Mouse (Mus musculus) Muller cell, postnatal 12 days (primary cell): ENCODE data around the gene Ltbr.
"Not testable (repeated sequence)": the region's sequence is repeated elsewhere in the genome, so short reads cannot be mapped to it uniquely, and the experiment has no call there.

Source experiments
- DNase-seq: peaks from one replicate; pipeline ENCODE4 v3.0.0-alpha.2; 2015; ENCODE audit errors: inconsistent ontology term

The Ltbr gene

DNA sequence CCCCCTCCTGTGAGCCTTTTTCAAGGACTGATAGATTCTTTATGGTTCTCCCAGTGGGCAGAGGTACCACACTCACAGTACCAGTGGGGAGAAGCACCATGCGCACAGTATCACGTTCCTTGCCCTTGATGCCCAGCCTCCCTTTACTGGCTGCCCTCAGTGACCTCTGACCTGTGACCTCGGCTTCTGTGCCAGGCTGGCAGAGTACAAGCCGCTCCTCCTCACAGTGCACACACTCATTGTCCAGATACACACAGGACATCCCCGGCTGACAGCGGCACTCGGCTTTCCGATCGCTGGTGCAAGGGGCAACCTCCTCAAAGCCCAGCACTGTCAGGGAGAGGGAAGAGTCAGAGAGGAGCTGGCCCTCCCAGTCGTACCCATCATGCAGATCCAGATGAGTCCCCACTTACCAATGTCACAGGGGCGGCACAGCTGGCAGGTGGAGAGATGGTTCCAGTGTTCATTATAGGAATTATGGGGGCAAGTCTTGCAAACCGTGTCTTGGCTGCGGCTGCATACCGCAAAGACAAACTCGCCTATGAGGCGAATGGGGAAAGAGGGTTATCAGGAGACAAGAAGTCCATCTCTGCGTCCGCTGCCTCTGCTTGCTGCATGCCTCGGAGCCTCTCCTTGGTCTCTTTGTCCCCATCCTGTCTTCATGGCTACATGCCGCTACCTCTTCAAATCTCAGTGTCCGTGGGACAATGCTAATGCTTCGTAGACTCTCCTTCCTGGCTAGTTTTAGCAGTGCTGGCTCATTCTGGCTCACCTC lies 917 bp downstream of the Ltbr start:
- DNase-seq = peak; percentile 36

DNA sequence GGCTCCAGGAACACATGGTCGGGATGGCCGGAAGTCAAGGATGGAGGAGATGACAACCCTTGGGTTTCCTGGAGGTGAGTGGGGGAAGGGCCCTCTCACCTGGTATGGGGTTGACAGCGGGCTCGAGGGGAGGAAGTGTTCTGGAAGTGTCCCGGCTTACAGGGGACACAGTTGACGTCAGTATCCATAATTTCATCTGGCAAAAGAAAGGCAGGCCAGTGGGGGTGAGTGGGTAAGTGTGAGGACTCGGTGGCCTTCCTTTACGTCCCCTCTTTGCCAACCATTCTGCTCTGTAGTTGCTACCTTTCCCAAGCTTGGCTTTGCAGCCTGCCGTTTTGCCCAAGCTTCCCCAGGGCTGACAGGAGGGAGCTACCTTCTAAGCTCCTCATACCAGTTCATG lies 1.5 kb downstream of the Ltbr start:
- no peak for DNase-seq

GRCm38 (mm10) chr6:125309406-125309805 lies 4.3 kb downstream of the Ltbr start:
- no peak for DNase-seq

DNA sequence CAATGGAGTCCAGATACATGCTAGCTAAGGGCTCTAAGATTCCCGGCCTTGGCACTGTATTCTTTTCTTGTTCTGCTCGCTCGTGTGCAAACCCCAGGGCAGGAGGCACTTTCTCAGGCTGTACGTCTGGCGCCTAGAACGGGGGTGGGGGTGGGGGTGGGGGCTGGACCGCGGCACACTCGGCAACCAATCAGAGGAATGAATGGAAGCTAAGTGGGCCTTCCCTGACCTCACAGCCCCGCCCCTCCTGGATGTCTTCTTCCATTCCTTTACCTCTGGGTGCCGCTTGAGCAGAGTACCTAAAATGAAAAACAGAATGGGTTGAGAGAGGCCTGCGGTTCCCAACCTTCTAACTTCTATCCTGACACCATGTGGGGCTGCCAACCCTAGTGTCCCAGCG lies 4.8 kb downstream of the Ltbr start:
- no peak for DNase-seq

DNA sequence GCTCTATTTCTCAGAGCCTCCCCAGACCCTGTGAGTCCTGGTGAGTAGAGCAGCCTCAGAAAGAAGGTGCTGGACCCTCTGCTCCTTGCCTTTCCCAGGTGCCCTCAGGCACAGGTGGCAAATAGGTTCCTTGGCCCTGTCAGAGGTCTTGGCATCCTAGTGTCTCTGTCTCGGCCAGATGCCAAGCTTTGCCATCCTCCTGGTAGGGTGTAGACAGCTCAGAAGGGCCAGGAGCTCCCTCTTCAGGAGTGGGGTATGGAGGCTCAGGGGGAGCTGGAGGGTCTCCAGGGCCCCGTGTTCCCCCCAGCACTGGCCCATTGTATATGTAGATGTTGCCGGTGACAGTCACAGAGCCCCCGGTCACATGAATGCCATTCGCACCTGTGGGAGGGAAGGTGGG lies 6.6 kb downstream of the Ltbr start:
- no peak for DNase-seq

DNA sequence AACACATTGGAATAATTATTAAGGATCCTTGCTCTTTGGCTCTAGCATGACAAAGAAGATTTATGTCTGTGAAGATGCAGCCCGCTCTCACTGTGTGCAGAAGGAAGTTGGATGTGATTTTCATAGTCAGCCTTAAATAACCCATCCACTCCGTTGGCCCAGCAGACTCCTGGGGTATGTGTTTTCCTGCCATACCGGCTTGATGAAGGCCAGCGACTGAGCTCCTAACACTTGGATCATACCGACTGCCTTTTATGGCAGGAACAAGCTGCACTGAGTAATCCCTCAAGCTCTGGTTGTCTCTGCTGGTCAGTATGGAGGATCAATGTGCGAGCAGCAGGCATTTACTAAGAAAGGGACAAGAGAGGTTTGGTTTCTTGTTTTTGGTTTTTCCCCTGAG lies 8.2 kb downstream of the Ltbr start:
- no peak for DNase-seq

DNA sequence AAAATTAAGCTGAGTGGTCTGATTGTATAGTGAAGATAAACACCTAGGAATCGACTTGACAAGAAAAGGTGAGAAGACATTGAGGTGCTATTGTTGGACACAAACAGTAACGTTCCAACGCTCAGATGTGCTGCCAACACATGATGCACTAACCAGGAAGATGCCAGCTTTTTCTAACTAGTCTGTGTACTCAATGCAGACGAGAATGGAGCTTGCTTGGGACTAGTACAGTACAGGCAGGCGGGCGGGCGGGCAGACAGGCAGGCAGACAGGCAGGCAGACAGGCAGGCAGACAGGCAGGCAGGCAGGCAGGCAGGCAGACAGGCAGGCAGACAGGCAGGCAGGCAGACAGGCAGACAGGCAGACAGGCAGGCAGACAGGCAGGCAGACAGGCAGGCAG lies 9.3 kb downstream of the Ltbr start:
- not testable (repeated sequence) for DNase-seq

DNA sequence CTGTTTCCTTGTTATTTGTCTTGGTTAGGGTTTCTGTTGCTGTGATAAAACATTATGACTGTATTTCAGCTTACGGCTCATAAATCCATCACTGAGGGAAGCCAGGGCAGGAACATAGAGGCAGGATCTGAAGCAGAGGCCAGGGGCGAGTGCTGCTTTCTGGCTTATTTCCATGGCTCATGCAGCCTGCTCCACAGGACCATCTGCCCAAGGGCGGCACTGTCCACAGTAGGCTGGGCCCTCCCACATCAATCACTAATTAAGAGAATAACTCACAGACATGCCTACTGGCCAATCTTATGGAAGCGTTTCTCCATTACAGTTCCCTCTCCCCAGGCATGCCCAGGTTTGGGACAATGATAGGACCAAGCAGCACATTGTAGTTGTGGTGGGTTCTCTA lies 10.4 kb downstream of the Ltbr start:
- DNase-seq = no peak

GRCm38 (mm10) chr6:125302231-125302982 lies 11.3 kb downstream of the Ltbr start:
- DNase-seq = no peak

- no peak for DNase-seq
Measured at GRCm38 (mm10) chr6:125300982-125301381, 12.7 kb downstream of the Ltbr start.

DNA sequence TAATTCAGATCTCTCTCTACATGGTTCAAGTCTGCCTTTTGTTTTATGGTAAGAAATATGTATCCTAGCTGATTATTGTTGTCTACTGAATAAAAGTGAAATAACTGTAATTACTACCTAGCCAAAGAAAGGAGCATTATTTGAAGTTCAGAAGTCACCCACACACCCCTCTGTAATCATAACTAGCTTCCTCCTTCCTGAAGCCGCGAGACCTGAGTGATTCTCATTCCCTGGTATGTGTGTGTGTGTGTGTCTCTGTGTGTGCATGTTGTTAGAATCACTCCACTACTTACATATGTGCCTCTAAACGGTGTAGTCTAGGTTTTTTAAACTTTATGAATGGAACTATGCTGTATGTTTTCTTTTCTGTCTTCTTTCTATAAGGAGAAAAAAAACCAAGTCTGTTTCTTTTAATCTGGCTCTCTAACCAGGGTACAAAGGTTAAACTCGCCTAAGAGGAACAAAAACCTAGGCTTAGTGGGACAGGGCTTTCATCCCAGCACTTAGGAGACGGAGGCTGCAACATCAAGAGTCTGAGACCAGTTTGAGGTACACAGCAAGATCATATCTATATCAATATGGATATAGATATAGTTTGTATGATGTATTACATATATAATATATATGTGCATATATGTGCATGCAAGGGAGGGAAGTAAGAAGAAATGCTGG lies 16.4 kb downstream of the Ltbr start:
- no peak for DNase-seq

DNA sequence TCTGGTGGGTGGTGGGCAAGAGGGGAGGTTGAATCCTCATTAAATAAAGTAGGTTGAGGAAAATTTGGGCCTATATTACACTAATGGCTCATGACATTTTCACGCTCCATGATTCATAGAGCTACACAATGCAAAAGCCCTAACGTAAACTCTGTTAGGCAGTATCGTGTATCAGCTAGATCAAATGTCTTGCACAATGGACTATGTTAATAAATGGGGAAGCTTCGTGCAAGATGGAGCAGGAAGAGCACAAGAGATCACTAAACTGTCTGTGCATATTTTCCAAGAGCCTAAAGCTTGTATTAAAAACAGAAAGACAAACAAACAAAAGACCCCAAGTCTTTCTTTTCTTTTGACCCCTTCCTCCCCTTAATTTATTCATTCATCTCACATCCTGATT lies 19.6 kb downstream of the Ltbr start:
- no peak for DNase-seq

DNA sequence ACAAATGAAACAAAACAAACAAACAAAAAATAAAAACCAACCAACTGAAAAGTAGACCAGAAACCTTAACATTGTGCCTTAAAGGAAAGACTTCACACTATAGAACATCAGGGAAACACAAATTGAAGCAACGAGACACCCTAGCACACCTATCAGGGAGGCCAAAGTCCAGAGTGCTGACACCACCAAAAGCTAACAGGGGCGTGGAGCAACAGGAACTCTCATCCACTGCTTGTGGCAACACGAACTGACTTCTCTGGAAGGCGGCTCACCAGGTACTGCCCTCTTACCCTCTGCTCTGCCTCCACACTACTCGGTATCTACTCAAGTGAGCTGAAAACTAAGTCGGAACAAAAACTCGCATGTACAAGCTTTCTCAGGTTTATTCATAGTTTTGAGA lies 21.4 kb downstream of the Ltbr start:
- no peak for DNase-seq

- DNase-seq = peak; percentile 76
Measured at GRCm38 (mm10) chr6:125291329-125291728, 22.4 kb downstream of the Ltbr start.

DNA sequence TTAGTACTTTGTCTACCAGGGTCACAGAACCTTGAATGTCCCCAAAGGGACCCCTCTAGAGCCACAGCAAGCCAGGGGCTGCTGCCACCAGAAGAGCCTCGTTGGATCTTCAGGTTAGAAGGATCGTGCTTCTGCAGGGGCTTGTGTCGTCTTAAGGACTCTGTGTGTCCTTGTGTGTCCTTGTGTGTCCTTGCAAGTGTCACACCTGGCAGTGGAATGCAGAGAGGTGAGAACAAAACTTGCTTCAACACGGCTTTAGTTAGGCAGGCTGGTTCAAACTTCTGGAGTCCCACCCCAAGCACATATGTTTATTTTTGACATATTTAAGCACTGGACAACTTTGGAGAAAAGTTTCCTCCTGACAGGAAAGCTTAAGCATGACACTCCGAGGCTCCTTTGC lies 25.0 kb downstream of the Ltbr start:
- no peak for DNase-seq

DNA sequence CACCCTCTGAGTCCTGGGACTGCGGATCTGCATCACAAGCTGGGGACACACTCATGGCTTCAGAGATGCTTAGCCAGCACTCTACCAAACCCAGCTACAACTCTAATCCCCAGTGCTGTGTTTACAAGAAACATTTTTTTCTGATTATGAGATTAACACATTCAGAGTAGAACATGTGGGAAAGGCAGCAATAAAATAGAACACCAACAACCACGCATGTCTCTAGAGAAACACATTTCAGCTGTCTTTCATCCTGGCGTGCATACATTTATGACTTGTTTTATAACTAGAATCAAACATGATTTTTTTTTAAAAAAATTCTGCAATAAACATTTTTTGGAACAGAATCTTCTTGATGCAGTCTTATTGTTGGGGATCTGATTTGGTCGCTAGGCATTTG lies 26.7 kb downstream of the Ltbr start:
- no peak for DNase-seq

DNA sequence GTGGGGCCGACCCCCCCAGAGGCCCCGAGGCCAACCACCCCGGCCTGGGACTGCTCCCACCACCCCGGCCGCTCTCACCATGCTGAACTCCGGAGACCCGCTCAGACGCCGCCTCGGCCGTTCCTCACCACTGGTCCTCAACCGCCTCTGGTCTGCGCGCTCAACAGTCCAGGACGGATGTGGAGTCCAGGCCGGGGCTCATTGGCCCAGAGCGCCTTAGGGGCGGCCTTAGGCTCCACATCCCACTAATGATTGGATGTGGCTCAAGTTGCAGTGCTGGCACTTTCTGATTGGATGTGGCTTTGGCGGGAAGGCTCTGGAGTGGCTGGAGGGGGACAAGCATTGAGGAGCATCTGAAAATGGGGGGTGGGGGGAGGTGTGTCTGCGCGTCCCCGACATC lies 27.8 kb downstream of the Ltbr start, which contains the start of gene Tuba3a:
TSS of gene Tuba3a (minus strand) at position 153 of the 400 bp plus-strand sequence.
- no peak for DNase-seq

DNA sequence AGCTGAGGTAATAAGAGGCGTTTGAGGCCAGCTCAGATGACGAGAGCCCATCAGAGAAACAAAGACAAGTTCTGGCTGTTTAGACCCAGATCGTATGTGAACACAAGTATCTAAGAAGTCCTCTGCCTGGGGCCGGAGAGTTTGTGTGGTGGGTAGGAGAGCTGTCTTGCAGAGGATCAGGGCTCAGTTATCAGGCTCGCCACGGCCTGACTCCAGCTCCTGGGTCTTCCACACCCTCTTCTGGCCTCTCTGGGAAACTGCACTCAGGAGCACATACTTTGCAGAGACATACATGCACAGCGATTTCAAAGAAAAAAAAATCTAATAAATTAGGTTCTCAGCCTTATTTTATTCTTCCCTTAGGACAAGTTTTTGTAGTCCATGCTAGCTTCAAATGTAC lies 28.9 kb downstream of the Ltbr start:
- no peak for DNase-seq

DNA sequence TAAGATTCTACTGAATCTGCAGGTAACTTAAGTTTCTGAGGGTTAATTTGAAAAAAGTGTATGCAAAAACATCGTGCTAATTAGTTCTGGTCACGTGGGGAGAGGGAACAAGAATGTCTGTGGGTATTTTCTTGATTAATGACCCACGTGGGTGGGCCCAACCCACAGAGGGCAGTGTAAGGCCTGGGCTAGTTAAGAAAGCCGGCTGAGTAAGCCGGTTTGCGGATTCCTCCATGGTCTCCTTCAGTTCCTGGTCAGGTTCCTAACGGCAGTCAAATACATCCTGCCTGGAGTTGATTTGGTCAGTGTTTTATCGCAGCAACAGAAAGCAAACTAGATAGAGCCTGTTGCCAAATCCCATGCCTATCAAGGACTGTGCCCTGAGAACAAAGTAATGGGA lies 29.4 kb downstream of the Ltbr start:
- DNase-seq = peak; percentile 41

DNA sequence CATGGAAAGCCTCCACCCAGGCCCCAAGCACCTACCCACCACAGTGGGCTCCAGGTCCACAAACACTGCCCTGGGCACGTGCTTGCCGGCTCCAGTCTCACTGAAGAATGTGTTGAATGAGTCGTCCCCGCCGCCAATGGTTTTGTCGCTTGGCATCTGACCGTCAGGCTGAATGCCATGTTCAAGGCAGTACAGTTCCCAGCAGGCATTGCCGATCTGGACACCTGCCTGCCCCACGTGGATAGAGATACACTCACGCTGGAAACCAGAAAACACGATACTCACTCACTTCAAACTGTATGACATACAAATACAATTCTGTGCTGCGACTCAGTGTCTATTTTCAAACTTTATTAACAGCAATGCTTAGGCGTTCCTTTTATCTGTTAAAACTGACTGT lies 31.0 kb downstream of the Ltbr start:
- not testable (repeated sequence) for DNase-seq

GRCm38 (mm10) chr6:125279729-125280128 lies 34.0 kb downstream of the Ltbr start:
- DNase-seq = no peak

GRCm38 (mm10) chr6:125274841-125275563 lies 38.7 kb downstream of the Ltbr start:
- peak; percentile 38 for DNase-seq
